Mouse (Mus musculus): ENCODE measurements around the gene Ppip5k1. TPM values are rescaled to one million over a fixed set of nuclear protein-coding genes. Genes with fewer than 3 reads are reported as not detected.
A peak's percentile ranks its signal among the peaks of the same experiment; 100 is the strongest.

Ppip5k1 gene
- polyA plus RNA-seq, 1 experiment from 2014 or later: 18.0 TPM

- Histone ChIP-seq H3K27me3 (no peaks in the 10 kb centered on the region), H3K9ac (replicated peaks) (peak within 1 kb of the TSS; percentile 91), H3K9me3 (no peaks in the 10 kb centered on the region), H3K4me2 (replicated peaks) (peak within 1 kb of the TSS; percentile 79), H3K4me1 (replicated peaks) (peaks cover 51% of the 10 kb centered on the region), H3K4me3 (replicated peaks) (peak within 1 kb of the TSS; percentile 84), H3K36me3 (peaks cover 36% of the 10 kb centered on the region), H3K27ac (peak within 1 kb of the TSS; percentile 99)
- under 1% methylated on average over 37 of the region's 37 CpGs for WGBS
- ATAC-seq: peak; percentile 99
Observed at GRCm38 (mm10) chr2:121271236-121271927, 83.8 kb downstream of the Ppip5k1 start, which contains the start of gene Trp53bp1. Gene Trp53bp1 (minus strand): TSS chr2:121271407.

- Histone ChIP-seq H3K9me3 (no peaks in the 10 kb centered on the region), H3K36me3 (peaks cover 36% of the 10 kb centered on the region), H3K4me3 (replicated peaks) (peak overlapping the region; percentile 84), H3K9ac (replicated peaks) (peak overlapping the region; percentile 91), H3K27me3 (no peaks in the 10 kb centered on the region), H3K27ac (peak overlapping the region; percentile 99), H3K4me2 (replicated peaks) (peak overlapping the region; percentile 79), H3K4me1 (replicated peaks) (peaks cover 51% of the 10 kb centered on the region)
- WGBS: under 1% methylated on average over 33 of the region's 35 CpGs
- peak; percentile 89 for ATAC-seq
Observed at GRCm38 (mm10) chr2:121270521-121271235, 84.5 kb downstream of the Ppip5k1 start.

- no peak for ATAC-seq
- Histone ChIP-seq H3K4me1 (replicated peaks) (peaks cover 54% of the 10 kb centered on the region), H3K27ac (no peak overlapping the region), H3K4me2 (replicated peaks) (peak overlapping the region; percentile 79), H3K9me3 (no peaks in the 10 kb centered on the region), H3K9ac (replicated peaks) (peak overlapping the region; percentile 44; the same call in 1 of the 2 replicates), H3K27me3 (no peaks in the 10 kb centered on the region), H3K4me3 (replicated peaks) (peak overlapping the region; percentile 4; the same call in 1 of the 2 replicates), H3K36me3 (peaks cover 54% of the 10 kb centered on the region)
- WGBS: 79% methylated on average over 8 of the region's 8 CpGs
Observed at GRCm38 (mm10) chr2:121268446-121268845, 86.8 kb downstream of the Ppip5k1 start.

Other genes with a start within 250 kb of the Ppip5k1 start
- not detected in 2 replicates for gene Tgm7, start 245.6 kb downstream of the Ppip5k1 start, polyA plus RNA-seq (2015; fragmentation: Nextera tagmentation; extraction: Ambion mirVana)
- gene Adal, start 215.0 kb downstream of the Ppip5k1 start, polyA plus RNA-seq (2015; fragmentation: Nextera tagmentation; extraction: Ambion mirVana): 33.9 and 38.5 TPM in 2 replicates
- gene Lcmt2, start 214.7 kb downstream of the Ppip5k1 start, polyA plus RNA-seq (2015; fragmentation: Nextera tagmentation; extraction: Ambion mirVana): 26.1 and 26.3 TPM in 2 replicates
- gene Tubgcp4, start 184.7 kb downstream of the Ppip5k1 start, polyA plus RNA-seq (2015; fragmentation: Nextera tagmentation; extraction: Ambion mirVana): 63.9 and 67.9 TPM in 2 replicates
- 10.5 and 10.9 TPM in 2 replicates for gene Zscan29, start 184.3 kb downstream of the Ppip5k1 start, polyA plus RNA-seq (2015; fragmentation: Nextera tagmentation; extraction: Ambion mirVana)
- 212 and 229 TPM in 2 replicates for gene Trp53bp1, start 84.0 kb downstream of the Ppip5k1 start, polyA plus RNA-seq (2015; fragmentation: Nextera tagmentation; extraction: Ambion mirVana)
- gene Map1a, start 65.8 kb downstream of the Ppip5k1 start, polyA plus RNA-seq (2015; fragmentation: Nextera tagmentation; extraction: Ambion mirVana): 18.1 and 20.6 TPM in 2 replicates
- 25.1 and 25.7 TPM in 2 replicates for gene Ckmt1, start 2.3 kb upstream of the Ppip5k1 start, polyA plus RNA-seq (2015; fragmentation: Nextera tagmentation; extraction: Ambion mirVana)
- 0.04 TPM in 1 of 2 replicates, not detected in the other for gene Strc, start 31.8 kb upstream of the Ppip5k1 start, polyA plus RNA-seq (2015; fragmentation: Nextera tagmentation; extraction: Ambion mirVana)
- 373 and 395 TPM in 2 replicates for gene Pdia3, start 58.4 kb upstream of the Ppip5k1 start, polyA plus RNA-seq (2015; fragmentation: Nextera tagmentation; extraction: Ambion mirVana)
- 5.0 and 5.3 TPM in 2 replicates for gene Catsper2, start 58.4 kb upstream of the Ppip5k1 start, polyA plus RNA-seq (2015; fragmentation: Nextera tagmentation; extraction: Ambion mirVana)
- gene Ell3, start 88.9 kb upstream of the Ppip5k1 start, polyA plus RNA-seq (2015; fragmentation: Nextera tagmentation; extraction: Ambion mirVana): 2.2 and 2.4 TPM in 2 replicates
- gene Serf2, start 93.8 kb upstream of the Ppip5k1 start, polyA plus RNA-seq (2015; fragmentation: Nextera tagmentation; extraction: Ambion mirVana): 388 and 391 TPM in 2 replicates
- 117 and 118 TPM in 2 replicates for gene Hypk, start 97.9 kb upstream of the Ppip5k1 start, polyA plus RNA-seq (2015; fragmentation: Nextera tagmentation; extraction: Ambion mirVana)
- 1.3 and 1.5 TPM in 2 replicates for gene Serinc4, start 101.4 kb upstream of the Ppip5k1 start, polyA plus RNA-seq (2015; fragmentation: Nextera tagmentation; extraction: Ambion mirVana)
- 78.6 and 82.4 TPM in 2 replicates for gene Mfap1b, start 118.7 kb upstream of the Ppip5k1 start, polyA plus RNA-seq (2015; fragmentation: Nextera tagmentation; extraction: Ambion mirVana)
- gene Mfap1a, start 151.3 kb upstream of the Ppip5k1 start, polyA plus RNA-seq (2015; fragmentation: Nextera tagmentation; extraction: Ambion mirVana): 37.3 and 37.7 TPM in 2 replicates
- 6.4 and 7.9 TPM in 2 replicates for gene Wdr76, start 151.3 kb upstream of the Ppip5k1 start, polyA plus RNA-seq (2015; fragmentation: Nextera tagmentation; extraction: Ambion mirVana)

Data from midbrain, embryonic 13.5 days (tissue).